Mouse (Mus musculus): ENCODE measurements around the gene Gnl2. TPM values are rescaled to one million over a fixed set of nuclear protein-coding genes. Genes with fewer than 3 reads are reported as not detected.
A peak's percentile ranks its signal among the peaks of the same experiment; 100 is the strongest.

The Gnl2 gene
- polyA plus RNA-seq, 1 experiment: 18.3 TPM

DNA sequence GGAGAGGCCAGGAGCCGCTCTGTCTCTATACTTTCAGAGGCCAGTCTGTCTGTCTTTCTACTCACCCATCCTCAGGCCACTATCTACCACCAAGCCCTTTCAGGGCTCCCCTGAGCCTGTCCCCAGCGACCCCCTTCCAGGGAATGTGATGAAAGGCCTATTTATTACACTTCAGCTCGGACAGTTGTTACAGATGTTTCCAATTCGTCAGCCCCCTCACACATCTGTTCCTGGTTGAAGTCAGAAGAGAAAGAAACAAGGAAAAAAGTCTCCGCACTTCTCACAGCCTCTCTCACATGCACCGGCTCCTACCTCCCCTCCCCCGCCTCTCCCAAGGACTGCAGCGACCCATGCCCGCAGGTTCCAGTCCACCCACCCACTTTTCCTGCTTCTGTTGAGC lies 44.1 kb upstream of the Gnl2 start:
- no peak for DNase-seq
- Histone ChIP-seq H3K4me1 (replicated peaks; ENCODE audit: control insufficient read depth, insufficient read depth, low read length) (no peaks in the 10 kb centered on the region), H3K36me3 (ENCODE audit: control insufficient read depth, insufficient read depth, low read length) (no peaks in the 10 kb centered on the region), H3K4me3 (ENCODE audit: control insufficient read depth, insufficient read depth, low read length) (no peak overlapping the region), H3K27me3 (ENCODE audit: control insufficient read depth, insufficient read depth, low read length) (no peaks in the 10 kb centered on the region), H3K27ac (ENCODE audit: control insufficient read depth, insufficient read depth, low read length) (no peak overlapping the region)
- TF ChIP-seq POLR2A (IDR thresholded peaks at IDR 0.05; ENCODE audit: control insufficient read depth, extremely low read depth, insufficient read depth, low read length, poor library complexity) (no peak), CTCF (IDR thresholded peaks at IDR 0.05; ENCODE audit: borderline replicate concordance, control insufficient read depth, extremely low read depth, insufficient read depth, low read length, poor library complexity) (no peak)
- 87% methylated on average over 9 of the region's 9 CpGs for WGBS

DNA sequence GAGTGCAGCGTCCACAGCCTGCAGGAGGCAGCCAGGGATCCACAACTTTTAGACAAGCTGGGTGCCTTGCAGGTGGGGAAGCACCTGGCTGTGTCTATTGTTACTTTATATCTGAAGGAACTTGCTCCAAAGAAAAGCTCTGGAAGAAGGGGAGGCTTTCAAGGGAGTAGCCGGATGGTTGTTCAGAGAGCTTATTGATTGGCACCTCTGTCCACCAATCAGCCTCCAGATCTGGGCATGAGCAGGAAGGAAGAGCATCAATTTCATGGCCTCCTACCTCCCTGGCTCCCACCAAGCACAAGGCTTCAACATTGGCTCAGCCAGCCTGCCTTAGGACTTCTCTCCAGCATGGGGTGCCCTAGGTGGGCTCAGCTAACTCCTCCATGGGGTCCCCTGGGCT lies 43.1 kb upstream of the Gnl2 start:
- no peak for DNase-seq
- Histone ChIP-seq H3K27ac (ENCODE audit: control insufficient read depth, insufficient read depth, low read length) (no peak overlapping the region), H3K36me3 (ENCODE audit: control insufficient read depth, insufficient read depth, low read length) (no peaks in the 10 kb centered on the region), H3K27me3 (ENCODE audit: control insufficient read depth, insufficient read depth, low read length) (no peaks in the 10 kb centered on the region), H3K4me1 (replicated peaks; ENCODE audit: control insufficient read depth, insufficient read depth, low read length) (no peaks in the 10 kb centered on the region), H3K4me3 (ENCODE audit: control insufficient read depth, insufficient read depth, low read length) (no peak overlapping the region)
- TF ChIP-seq POLR2A (IDR thresholded peaks at IDR 0.05; ENCODE audit: control insufficient read depth, extremely low read depth, insufficient read depth, low read length, poor library complexity) (no peak), CTCF (IDR thresholded peaks at IDR 0.05; ENCODE audit: borderline replicate concordance, control insufficient read depth, extremely low read depth, insufficient read depth, low read length, poor library complexity) (no peak)
- WGBS: 95% methylated on average over 2 of the region's 2 CpGs

DNA sequence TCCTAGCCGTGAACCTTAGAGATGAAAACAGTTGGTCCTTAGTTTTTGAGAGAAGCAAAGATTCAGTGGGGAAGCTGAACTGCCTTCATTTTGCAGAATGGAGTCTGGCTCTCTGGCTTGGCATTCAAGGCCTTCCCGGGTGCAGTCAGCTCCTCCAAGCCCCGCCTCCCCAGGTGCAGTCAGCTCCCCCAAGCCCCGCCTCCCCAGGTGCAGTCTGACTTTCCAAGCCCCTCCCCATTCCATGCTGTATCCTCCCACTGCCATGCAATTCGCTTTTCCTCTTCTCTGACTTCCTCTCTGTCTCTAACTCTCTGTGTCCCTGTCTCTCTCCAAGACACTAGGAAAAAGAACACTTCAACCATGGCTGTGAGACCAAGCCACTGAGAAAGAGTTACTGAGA lies 38.2 kb upstream of the Gnl2 start:
- H3K27me3 ChIP-seq (ENCODE audit: control insufficient read depth, insufficient read depth, low read length): no peaks in the 10 kb centered on the region
- H3K4me1 ChIP-seq (replicated peaks; ENCODE audit: control insufficient read depth, insufficient read depth, low read length): no peaks in the 10 kb centered on the region
- no peak for DNase-seq

DNA sequence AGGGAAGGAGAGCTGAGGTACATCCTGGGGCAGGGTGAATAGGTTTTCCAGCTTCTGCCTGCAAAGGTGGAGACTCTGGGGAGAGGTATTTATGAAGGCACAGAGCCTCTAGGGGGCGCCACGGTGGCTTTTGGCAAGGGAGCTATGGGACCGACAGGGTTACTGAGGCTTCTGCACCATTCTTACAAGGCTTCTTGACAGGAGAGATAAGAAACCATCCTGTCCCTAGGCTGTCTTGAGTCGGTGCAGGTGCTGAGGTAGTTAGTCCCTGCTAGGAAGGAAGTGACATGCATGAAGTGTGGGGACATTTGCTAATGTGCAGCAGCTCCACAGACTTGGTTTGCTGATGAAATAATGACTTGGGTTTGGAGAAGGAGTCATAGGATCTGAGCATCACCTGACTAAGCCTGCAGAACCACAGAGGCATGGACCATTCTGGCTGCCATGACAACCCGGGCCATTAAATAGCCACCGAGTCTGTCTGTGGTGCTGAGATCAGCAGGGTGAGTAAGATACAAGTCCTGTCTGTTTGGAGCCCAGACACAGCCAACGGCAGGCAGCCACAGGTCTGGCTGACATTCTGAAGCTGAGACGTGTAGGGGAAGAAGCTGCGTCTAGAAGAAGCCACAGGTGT lies 32.4 kb upstream of the Gnl2 start:
- Histone ChIP-seq H3K4me1 (replicated peaks; ENCODE audit: control insufficient read depth, insufficient read depth, low read length) (no peaks in the 10 kb centered on the region), H3K27me3 (ENCODE audit: control insufficient read depth, insufficient read depth, low read length) (peaks cover 13% of the 10 kb centered on the region), H3K36me3 (ENCODE audit: control insufficient read depth, insufficient read depth, low read length) (no peaks in the 10 kb centered on the region), H3K4me3 (ENCODE audit: control insufficient read depth, insufficient read depth, low read length) (no peak overlapping the region), H3K27ac (ENCODE audit: control insufficient read depth, insufficient read depth, low read length) (no peak overlapping the region)
- peak; percentile 27 for DNase-seq
- WGBS: 8% methylated on average over 9 of the region's 9 CpGs
- TF ChIP-seq CTCF (IDR thresholded peaks at IDR 0.05; ENCODE audit: borderline replicate concordance, control insufficient read depth, extremely low read depth, insufficient read depth, low read length, poor library complexity): no peak
- no peak for TF ChIP-seq POLR2A (IDR thresholded peaks at IDR 0.05; ENCODE audit: control insufficient read depth, extremely low read depth, insufficient read depth, low read length, poor library complexity)

More for the DNA sequence above, 38.2 kb upstream of the Gnl2 start:
- 51% methylated on average over 5 of the region's 5 CpGs for WGBS
- TF ChIP-seq POLR2A (IDR thresholded peaks at IDR 0.05; ENCODE audit: control insufficient read depth, extremely low read depth, insufficient read depth, low read length, poor library complexity) (no peak), CTCF (IDR thresholded peaks at IDR 0.05; ENCODE audit: borderline replicate concordance, control insufficient read depth, extremely low read depth, insufficient read depth, low read length, poor library complexity) (no peak)
- Histone ChIP-seq H3K27ac (ENCODE audit: control insufficient read depth, insufficient read depth, low read length) (no peak overlapping the region), H3K36me3 (ENCODE audit: control insufficient read depth, insufficient read depth, low read length) (no peaks in the 10 kb centered on the region), H3K4me3 (ENCODE audit: control insufficient read depth, insufficient read depth, low read length) (no peak overlapping the region)

DNA sequence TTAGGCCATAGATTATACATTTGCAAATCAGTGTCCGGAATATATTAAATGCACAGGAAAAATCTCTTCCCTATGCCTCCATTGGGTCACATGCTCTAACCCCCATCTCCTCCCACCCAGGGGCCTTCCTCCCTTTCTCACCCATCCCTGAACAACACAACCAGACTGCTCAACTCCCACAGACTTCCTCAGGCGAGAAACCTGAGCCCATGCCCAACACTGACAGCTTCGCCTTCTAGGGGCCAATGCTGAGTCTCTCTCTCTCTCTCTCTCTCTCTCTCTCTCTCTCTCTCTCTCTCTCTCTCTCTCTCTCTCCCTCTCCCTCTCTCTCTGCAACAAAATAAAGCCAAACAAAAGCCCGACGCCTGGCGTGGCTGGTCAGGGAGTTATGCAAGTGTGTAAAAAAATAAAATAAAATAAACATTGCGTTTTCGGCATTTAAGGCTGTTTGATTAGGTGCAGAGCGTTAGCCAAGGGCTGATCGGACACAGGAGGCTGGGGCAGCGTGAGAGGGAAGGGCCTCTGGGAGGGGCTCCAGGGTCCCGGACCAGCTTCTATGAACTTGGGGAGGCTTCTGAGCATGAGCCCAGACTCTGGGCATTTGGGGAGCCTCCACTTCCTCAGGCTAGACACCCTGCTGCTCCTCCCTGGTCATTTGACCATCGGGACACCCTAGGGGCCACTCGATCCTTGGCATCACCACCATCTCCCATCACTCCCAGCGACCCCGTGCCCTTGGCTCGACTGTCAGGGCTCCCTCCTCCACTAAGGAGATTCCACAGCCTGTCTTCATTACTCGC lies 31.3 kb upstream of the Gnl2 start:
- Histone ChIP-seq H3K4me3 (ENCODE audit: control insufficient read depth, insufficient read depth, low read length) (no peak overlapping the region), H3K27me3 (ENCODE audit: control insufficient read depth, insufficient read depth, low read length) (peaks cover 13% of the 10 kb centered on the region), H3K4me1 (replicated peaks; ENCODE audit: control insufficient read depth, insufficient read depth, low read length) (no peaks in the 10 kb centered on the region), H3K27ac (ENCODE audit: control insufficient read depth, insufficient read depth, low read length) (no peak overlapping the region), H3K36me3 (ENCODE audit: control insufficient read depth, insufficient read depth, low read length) (no peaks in the 10 kb centered on the region)
- 39% methylated on average over 18 of the region's 18 CpGs for WGBS
- DNase-seq: no peak
- TF ChIP-seq CTCF (IDR thresholded peaks at IDR 0.05; ENCODE audit: borderline replicate concordance, control insufficient read depth, extremely low read depth, insufficient read depth, low read length, poor library complexity) (no peak), POLR2A (IDR thresholded peaks at IDR 0.05; ENCODE audit: control insufficient read depth, extremely low read depth, insufficient read depth, low read length, poor library complexity) (no peak)

DNA sequence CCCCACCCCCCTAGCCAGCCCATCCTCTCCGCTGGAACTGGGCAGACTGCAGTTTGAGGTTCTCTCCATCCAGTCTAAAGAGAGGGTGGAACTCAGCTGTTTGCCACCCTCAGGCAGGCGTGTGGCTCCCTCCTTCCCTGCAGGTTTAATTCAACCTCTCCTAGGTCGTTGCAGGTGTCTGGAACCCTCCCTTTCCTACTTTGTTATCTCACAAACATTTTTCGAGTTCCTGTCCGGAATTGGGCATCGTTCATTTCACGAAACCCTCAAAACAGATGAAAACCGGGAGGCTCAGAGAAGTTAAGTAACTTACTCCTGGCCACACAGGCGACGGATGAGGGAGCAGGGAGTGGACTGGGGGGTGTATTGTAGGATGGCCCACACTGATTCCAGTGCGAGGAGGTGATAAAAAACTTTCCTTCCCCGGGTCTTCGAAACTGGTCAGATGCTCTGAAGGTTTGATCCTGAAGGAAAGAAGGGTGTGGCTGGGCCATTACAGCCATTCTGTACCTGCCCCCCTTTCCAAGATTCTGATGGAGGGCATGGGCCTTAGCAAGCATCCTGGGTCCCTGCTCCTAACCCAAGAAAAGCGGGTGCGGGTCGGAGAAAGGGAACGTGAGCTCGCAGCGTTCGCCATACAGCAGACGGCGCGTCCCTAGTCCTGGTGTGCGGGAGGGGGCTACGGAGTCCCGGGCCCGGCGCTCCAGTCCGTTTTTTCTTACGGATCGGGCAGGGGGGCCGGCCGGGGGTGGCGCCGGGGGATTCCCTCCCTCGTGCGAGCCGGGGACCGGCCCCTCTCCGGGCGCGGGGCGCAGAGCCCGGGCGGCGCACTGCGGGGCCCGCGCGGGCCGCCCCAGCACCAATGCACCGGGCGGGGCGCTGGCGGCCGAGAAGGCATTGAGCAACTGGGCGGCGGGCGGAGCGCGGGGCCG lies 30.4 kb upstream of the Gnl2 start, which contains the start of gene Rspo1:
Gene Rspo1, plus strand, starts transcription at position 760 of the 932 bp plus-strand sequence.
- Histone ChIP-seq H3K27ac (ENCODE audit: control insufficient read depth, insufficient read depth, low read length) (no peak within 1 kb of the TSS), H3K4me3 (ENCODE audit: control insufficient read depth, insufficient read depth, low read length) (no peak within 1 kb of the TSS), H3K36me3 (ENCODE audit: control insufficient read depth, insufficient read depth, low read length) (no peaks in the 10 kb centered on the region), H3K27me3 (ENCODE audit: control insufficient read depth, insufficient read depth, low read length) (peaks cover 13% of the 10 kb centered on the region), H3K4me1 (replicated peaks; ENCODE audit: control insufficient read depth, insufficient read depth, low read length) (no peaks in the 10 kb centered on the region)
- TF ChIP-seq CTCF (IDR thresholded peaks at IDR 0.05; ENCODE audit: borderline replicate concordance, control insufficient read depth, extremely low read depth, insufficient read depth, low read length, poor library complexity): no peak
- TF ChIP-seq POLR2A (IDR thresholded peaks at IDR 0.05; ENCODE audit: control insufficient read depth, extremely low read depth, insufficient read depth, low read length, poor library complexity): no peak
- DNase-seq: no peak
- whole genome bisulfite sequencing: 5% methylated on average over 62 of the region's 62 CpGs
